Mouse (Mus musculus) ES-E14 (cell line): ENCODE measurements at regions not wholly inside any gene's neighbourhood (a gene's known extent, or its start where the extent isn't known, plus 50 kb on each side); places are given as distances from the start of the nearest gene placed in this dataset.

Experiments
- DNase-seq: peaks from one replicate; pipeline ENCODE4 v3.0.0-alpha.2; 2013; ENCODE audit warnings: low read depth, low spot score
- H3K27ac ChIP-seq: 2 replicates; pipeline ENCODE4 v1.5.1; 2012; ENCODE audit warnings: low read depth, mild to moderate bottlenecking, low read length, moderate library complexity, mixed read lengths; ENCODE audit not compliant: poor library complexity, insufficient read depth, severe bottlenecking
- H3K36me3 ChIP-seq: 2 replicates; pipeline ENCODE4 v1.6.1; 2012; ENCODE audit warnings: mild to moderate bottlenecking, low read length, moderate library complexity, mixed read lengths; ENCODE audit not compliant: control insufficient read depth, poor library complexity, insufficient read depth, severe bottlenecking
- H3K4me1 ChIP-seq, 2 experiments: fragments of 150-350 bp in 1 of 2; sonication (generic) in 1 of 2; 2 replicates each; pipeline ENCODE4 v1.6.1; 2012; ENCODE audit warnings: low read length in 2 of 2, mild to moderate bottlenecking in 1 of 2, mixed read lengths in 1 of 2; ENCODE audit not compliant: control insufficient read depth in 2 of 2, insufficient read depth in 2 of 2, poor library complexity in 1 of 2
- H3K4me3 ChIP-seq, 2 experiments: fragments of 150-350 bp in 1 of 2; sonication (generic) in 1 of 2; 2 replicates each; pipeline ENCODE4 v1.5.1; 2012; ENCODE audit warnings: low read length in 2 of 2, low read depth in 1 of 2, mild to moderate bottlenecking in 1 of 2, mixed read lengths in 1 of 2; ENCODE audit not compliant: insufficient read depth in 1 of 2, poor library complexity in 1 of 2, severe bottlenecking in 1 of 2
- H3K9ac ChIP-seq: 2 replicates; pipeline ENCODE4 v1.6.1; 2012; ENCODE audit warnings: low read depth, mild to moderate bottlenecking, low read length, mixed read lengths; ENCODE audit not compliant: poor library complexity, insufficient read depth, severe bottlenecking
- H3K9me3 ChIP-seq: fragments of 150-350 bp; sonication (generic); 2 replicates; pipeline ENCODE4 v1.6.1; 2012; ENCODE audit warnings: low read depth, mild to moderate bottlenecking, low read length; ENCODE audit not compliant: control insufficient read depth, insufficient read depth
- CHD2 ChIP-seq: IDR thresholded peaks from 2 replicates; pipeline ENCODE4 v1.6.1; 2014; ENCODE audit warnings: mild to moderate bottlenecking, low read depth, low read length, inconsistent platforms
- HCFC1 ChIP-seq: IDR thresholded peaks from 2 replicates; pipeline ENCODE4 v1.6.1; 2012; ENCODE audit warnings: low read length, inconsistent platforms, borderline replicate concordance; ENCODE audit not compliant: insufficient read depth
- MAFK ChIP-seq: IDR thresholded peaks from 2 replicates; pipeline ENCODE4 v1.6.1; 2014; ENCODE audit warnings: mild to moderate bottlenecking, low read depth, low read length, inconsistent platforms; ENCODE audit not compliant: insufficient read depth
- ZC3H11A ChIP-seq: IDR thresholded peaks from 2 replicates; pipeline ENCODE4 v1.6.1; 2012; ENCODE audit warnings: low read depth, mild to moderate bottlenecking, inconsistent platforms, low read length, borderline replicate concordance
- ZNF384 ChIP-seq: IDR thresholded peaks from 2 replicates; pipeline ENCODE4 v1.6.1; 2012; ENCODE audit warnings: low read depth, low read length, inconsistent platforms
- in situ Hi-C, 2 experiments: fragments of 600-800 bp; cut with MboI; formaldehyde crosslinking; loops; one replicate each; pipeline ENCODE4 v1.15.1; 2025; ENCODE audit warnings: low sequenced_read_pairs in 2 of 2, inconsistent platforms in 1 of 2; ENCODE audit not compliant: unreplicated experiment in 2 of 2

DNA sequence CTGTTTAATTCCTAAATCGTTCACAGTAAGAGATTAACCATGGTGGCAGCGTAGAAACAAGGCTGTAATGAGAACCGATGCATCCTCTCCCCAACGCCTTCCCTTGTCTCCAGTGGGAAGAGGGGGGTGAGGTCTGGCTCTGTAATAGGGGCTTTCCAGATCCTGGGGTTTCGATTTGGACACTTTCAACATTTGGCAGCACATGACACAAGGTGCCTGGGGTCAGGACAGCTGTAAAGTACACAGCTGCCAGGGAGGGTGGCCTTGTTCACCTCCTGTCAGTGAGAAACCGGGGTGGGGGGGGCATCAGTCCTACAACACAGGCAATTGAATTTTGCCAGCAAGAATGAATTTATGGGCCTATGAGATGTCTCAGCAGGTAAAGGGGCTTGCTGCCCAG, 66.6 kb upstream of the Errfi1 start:
- peaks cover 0 to 4% of the 10 kb centered on the region in 2 experiments; a peak in 2 of 4 replicates for H3K4me1 ChIP-seq
- TF ChIP-seq HCFC1 (no peak), CHD2 (no peak), ZC3H11A (no peak), ZNF384 (no peak), MAFK (no peak)
- no peak overlapping the region for H3K4me3 ChIP-seq
- no peak for DNase-seq
- no peak overlapping the region for H3K27ac ChIP-seq
- in situ Hi-C loops = no loop called here
- no peak overlapping the region for H3K9ac ChIP-seq
- H3K36me3 ChIP-seq = no peaks in the 10 kb centered on the region
- H3K9me3 ChIP-seq = no peaks in the 10 kb centered on the region

DNA sequence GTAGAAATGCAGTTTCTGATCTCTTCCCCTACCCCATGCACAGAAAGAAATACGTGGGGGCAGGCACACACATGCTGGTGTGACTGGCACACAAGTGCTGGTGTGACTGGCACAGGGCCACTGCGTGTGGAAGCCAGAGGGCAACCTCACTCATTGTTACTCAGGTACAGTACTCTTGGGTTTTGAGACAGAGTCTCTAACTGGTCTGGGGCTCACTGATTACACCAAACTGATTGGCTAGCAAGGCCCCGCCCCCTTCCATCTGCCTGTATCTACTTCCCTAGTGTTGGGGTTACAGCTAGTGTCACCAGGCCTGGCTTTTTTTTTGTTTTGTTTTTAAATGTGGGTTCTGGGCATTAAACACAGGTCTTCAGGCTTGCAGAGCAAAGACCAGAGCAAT, 67.1 kb upstream of the Errfi1 start:
- peaks cover 0 to 2% of the 10 kb centered on the region in 2 experiments; a peak in 2 of 4 replicates for H3K4me1 ChIP-seq
- H3K4me3 ChIP-seq = no peak overlapping the region
- no peak overlapping the region for H3K27ac ChIP-seq
- no peak for DNase-seq
- in situ Hi-C loops = no loop called here
- no peaks in the 10 kb centered on the region for H3K9me3 ChIP-seq
- H3K36me3 ChIP-seq = no peaks in the 10 kb centered on the region
- H3K9ac ChIP-seq = no peak overlapping the region
- TF ChIP-seq MAFK (no peak), CHD2 (no peak), ZC3H11A (no peak), HCFC1 (no peak), ZNF384 (no peak)

DNA sequence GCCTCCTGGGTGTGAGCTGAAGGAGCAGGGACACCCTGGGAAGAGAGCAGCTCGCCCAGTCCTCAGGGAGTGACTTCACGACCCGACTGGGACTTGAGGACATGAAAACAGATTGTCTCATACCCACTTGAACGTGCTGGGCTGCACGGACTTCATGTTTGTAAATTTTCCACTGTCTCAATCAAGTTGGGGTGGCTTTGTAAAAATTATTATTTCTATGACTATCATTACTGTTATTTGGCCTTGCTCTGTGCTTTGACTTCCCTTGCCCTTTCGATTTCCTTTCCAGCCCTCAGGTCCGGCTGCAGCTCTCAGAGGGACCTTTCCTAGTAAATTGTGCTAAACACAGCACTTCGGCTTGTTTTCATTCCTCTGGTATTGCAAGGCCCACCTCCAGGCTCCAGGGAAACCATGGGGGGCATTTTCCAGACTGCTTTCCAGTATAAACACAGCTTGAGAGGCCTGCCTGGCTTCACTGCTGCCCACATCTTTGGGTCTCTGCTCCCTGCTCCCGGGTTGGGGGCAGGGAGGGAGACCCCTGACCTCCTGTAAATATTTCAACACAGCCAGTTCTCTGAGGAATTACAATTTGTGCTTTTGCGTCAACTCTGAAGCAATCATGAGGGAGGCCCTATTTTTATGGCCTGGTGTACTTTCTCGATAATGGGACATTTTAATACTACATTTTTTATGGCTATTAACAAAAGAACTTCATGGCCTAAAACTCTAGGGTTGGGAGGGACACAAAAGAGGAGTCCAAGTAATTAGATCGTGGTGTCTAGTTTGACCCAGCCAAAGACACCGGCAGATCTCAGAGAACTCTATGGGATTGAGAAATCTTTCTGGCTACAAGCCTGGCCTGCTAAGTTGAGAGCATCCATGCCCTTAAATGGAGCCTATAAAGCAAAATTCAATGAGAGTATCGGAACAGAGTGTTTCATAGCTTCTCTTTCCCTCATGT, 68.9 kb upstream of the Errfi1 start:
- TF ChIP-seq MAFK (no peak), HCFC1 (no peak), ZC3H11A (no peak), ZNF384 (no peak), CHD2 (no peak)
- Histone ChIP-seq H3K27ac (no peak overlapping the region), H3K9me3 (no peaks in the 10 kb centered on the region), H3K4me3 (no peak overlapping the region), H3K9ac (no peak overlapping the region), H3K4me1 (peaks cover 0 to 4% of the 10 kb centered on the region in 2 experiments; a peak in 2 of 4 replicates), H3K36me3 (no peaks in the 10 kb centered on the region)
- in situ Hi-C loops = no loop called here
- no peak for DNase-seq

DNA sequence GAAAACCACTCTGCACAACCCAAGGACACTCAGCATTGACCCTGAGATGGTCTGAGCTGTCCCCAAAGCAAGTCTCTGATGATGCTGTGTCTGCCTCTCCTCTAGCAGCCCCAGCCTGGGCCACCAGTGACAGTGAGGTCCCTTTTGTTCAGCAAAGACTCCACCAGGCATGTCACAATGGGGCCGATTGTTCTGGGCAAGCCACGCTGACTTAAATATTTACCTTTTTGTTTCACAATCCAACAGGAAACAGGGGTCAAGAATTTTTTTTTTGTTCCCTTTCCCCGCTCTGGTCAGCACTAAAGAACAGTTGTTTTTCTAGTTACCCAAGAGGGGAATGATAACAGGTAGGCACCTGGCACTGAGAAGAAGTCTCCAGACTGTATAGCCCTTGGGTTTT, 72.4 kb upstream of the Errfi1 start:
- no peak overlapping the region for H3K9ac ChIP-seq
- no peaks in the 10 kb centered on the region for H3K36me3 ChIP-seq
- in situ Hi-C loops = no loop called here
- no peak for DNase-seq
- TF ChIP-seq CHD2 = no peak
- TF ChIP-seq MAFK = no peak
- no peak for TF ChIP-seq ZC3H11A
- H3K4me1 ChIP-seq = peaks cover 0 to 2% of the 10 kb centered on the region in 2 experiments; a peak in 1 of 4 replicates
- H3K27ac ChIP-seq = no peak overlapping the region; the same call in 1 of the 2 replicates
- no peak overlapping the region for H3K4me3 ChIP-seq
- H3K9me3 ChIP-seq = no peaks in the 10 kb centered on the region

DNA sequence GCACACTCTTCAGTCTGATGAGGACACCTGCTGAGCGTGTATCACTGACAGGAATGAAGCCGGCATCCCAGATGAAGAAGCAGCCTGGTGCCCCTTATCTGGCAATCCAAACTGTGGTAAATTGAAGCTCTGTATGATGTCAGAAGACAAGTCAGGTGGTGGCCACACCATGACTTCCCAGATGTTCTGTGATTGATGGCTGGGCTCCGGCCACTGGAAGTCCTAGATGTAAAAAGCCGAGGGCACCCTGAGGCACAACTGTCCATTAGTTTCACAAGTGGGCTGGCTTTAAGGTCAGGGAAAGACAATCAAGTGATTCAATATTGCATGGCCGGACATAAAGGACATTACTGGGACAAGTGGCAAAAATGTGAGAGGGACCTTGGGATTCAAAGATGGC, 74.4 kb upstream of the Errfi1 start:
- peaks cover 0 to 2% of the 10 kb centered on the region in 2 experiments; a peak in 1 of 4 replicates for H3K4me1 ChIP-seq
- in situ Hi-C loops = no loop called here
- H3K9me3 ChIP-seq = no peaks in the 10 kb centered on the region

More for the DNA sequence above, 74.4 kb upstream of the Errfi1 start:
- TF ChIP-seq ZNF384 = no peak
- no peak for TF ChIP-seq CHD2
- TF ChIP-seq HCFC1 = no peak
- TF ChIP-seq ZC3H11A = no peak
- TF ChIP-seq MAFK = no peak
- H3K4me3 ChIP-seq = no peak overlapping the region
- DNase-seq = no peak
- H3K27ac ChIP-seq = no peak overlapping the region
- H3K36me3 ChIP-seq = no peaks in the 10 kb centered on the region
- no peak overlapping the region for H3K9ac ChIP-seq
